Mouse (Mus musculus) E14TG2a.4 (cell line): ENCODE results near the gene Shroom2.

Experiments
- CTCF ChIP-seq: conservative IDR thresholded peaks from 2 replicates; pipeline ENCODE4 v1.5.1; 2014; ENCODE audit warnings: low read length
- POU5F1 ChIP-seq: IDR thresholded peaks from 2 replicates; pipeline ENCODE4 v1.6.1; 2014; ENCODE audit warnings: low read length, borderline replicate concordance

- no peak for TF ChIP-seq CTCF
- TF ChIP-seq POU5F1, result no peak
Measured at GRCm38 (mm10) chrX:152643679-152644638, 125.3 kb downstream of the Shroom2 start.
